Mouse (Mus musculus) midbrain, postnatal 0 days (tissue): Measurements from ENCODE around the gene Slc26a1. TPM values are rescaled to one million over a fixed set of nuclear protein-coding genes. Genes with fewer than 3 reads are reported as not detected.

Experiments
- ATAC-seq: fragments of 200-750 bp; cut with Nextera tagmentation; 2 replicates; pipeline ENCODE4 v1.8.0; 2017; ENCODE audit warnings: moderate number of reproducible peaks, mild to moderate bottlenecking, moderate TSS enrichment, moderate library complexity; ENCODE audit not compliant: low FRiP score
- DNase-seq: peaks from one replicate; pipeline ENCODE4 v3.0.0-alpha.2; 2015; ENCODE audit warnings: low spot score
- H3K27ac ChIP-seq: fragments of 300-500 bp; sonication (generic); 2 replicates; pipeline ENCODE4 v1.5.1; 2014; ENCODE audit warnings: low read depth, mild to moderate bottlenecking, low read length, mixed read lengths
- H3K27me3 ChIP-seq: fragments of 300-500 bp; sonication (generic); 2 replicates; pipeline ENCODE4 v1.6.1; 2014; ENCODE audit warnings: low read length, control low read depth, mixed read lengths; ENCODE audit not compliant: insufficient read depth
- H3K36me3 ChIP-seq: fragments of 300-500 bp; sonication (generic); 2 replicates; pipeline ENCODE4 v1.6.1; 2014; ENCODE audit warnings: low read length, control low read depth, mixed read lengths; ENCODE audit not compliant: insufficient read depth
- H3K4me1 ChIP-seq: fragments of 300-500 bp; sonication (generic); 2 replicates; pipeline ENCODE4 v1.6.1; 2014; ENCODE audit warnings: mild to moderate bottlenecking, control low read depth, antibody characterized with exemption, low read length, mixed read lengths; ENCODE audit not compliant: insufficient read depth
- H3K4me2 ChIP-seq: fragments of 300-500 bp; sonication (generic); 2 replicates; pipeline ENCODE4 v1.6.1; 2014; ENCODE audit warnings: low read depth, mild to moderate bottlenecking, low read length, mixed read lengths; ENCODE audit not compliant: poor library complexity, severe bottlenecking
- H3K4me3 ChIP-seq: fragments of 300-500 bp; sonication (generic); 2 replicates; pipeline ENCODE4 v1.5.1; 2014; ENCODE audit warnings: low read depth, mild to moderate bottlenecking, low read length, moderate library complexity
- H3K9ac ChIP-seq: fragments of 300-500 bp; sonication (generic); replicated peaks from 2 replicates; pipeline ENCODE4 v1.6.1; 2014; ENCODE audit warnings: mild to moderate bottlenecking, low read length, moderate library complexity, mixed read lengths; ENCODE audit not compliant: poor library complexity, severe bottlenecking
- H3K9me3 ChIP-seq: fragments of 300-500 bp; sonication (generic); 2 replicates; pipeline ENCODE4 v1.6.1; 2016; ENCODE audit warnings: low read length, control low read depth
- CTCF ChIP-seq: IDR thresholded peaks from 2 replicates; pipeline ENCODE4 v1.5.1; 2016; ENCODE audit warnings: antibody characterized with exemption, mild to moderate bottlenecking
- WGBS: fragments of 180-500 bp; shearing (Covaris S2); extraction: QIAGEN DNeasy Blood & Tissue Kit; methylation state at CpG from one replicate; pipeline ENCODE4 v1.1.7; 2014; 5-methylcytosine and 5-hydroxymethylcytosine counted together
- polyA plus RNA-seq: library from polyadenylated mRNA; unstranded; fragments of >200 nt; fragmentation: Nextera tagmentation; extraction: Ambion mirVana; gene quantifications from 2 replicates; pipeline ENCODE4 v1.2.1, GENCODE M21; 2015
- total RNA-seq: library from RNA; depleted of rRNA; stranded (reverse); fragments of >200 nt; gene quantifications from 2 replicates; pipeline ENCODE4 v1.2.3, GENCODE M21; 2014

The Slc26a1 gene
- total and polyA plus RNA-seq, 2 experiments from 2014 or later = 4.2 to 10.1 TPM

- Histone ChIP-seq H3K9me3 (no peaks in the 10 kb centered on the region), H3K9ac (no peak overlapping the region), H3K4me2 (no peak overlapping the region), H3K27ac (no peak overlapping the region), H3K36me3 (0 out of 2 replicates have a peak, but pooled peaks cover 4% of the 10 kb centered on the region), H3K27me3 (no peaks in the 10 kb centered on the region), H3K4me1 (peaks cover 15% of the 10 kb centered on the region), H3K4me3 (no peak overlapping the region)
- no peak for DNase-seq
- 47% methylated on average over 3 of the region's 3 CpGs for WGBS
- peak; percentile 49 for TF ChIP-seq CTCF
- ATAC-seq = no peak
Observed at GRCm38 (mm10) chr5:108679909-108680308, 4.5 kb upstream of the Slc26a1 start.

GRCm38 (mm10) chr5:108678296-108678854 is 3.0 kb upstream of the Slc26a1 start:
- WGBS = 93% methylated on average over 6 of the region's 6 CpGs
- no peak for TF ChIP-seq CTCF
- Histone ChIP-seq H3K4me2 (no peak overlapping the region), H3K36me3 (0 out of 2 replicates have a peak, but pooled peaks cover 4% of the 10 kb centered on the region), H3K9ac (no peak overlapping the region), H3K4me1 (peaks cover 15% of the 10 kb centered on the region), H3K9me3 (no peaks in the 10 kb centered on the region), H3K27me3 (no peaks in the 10 kb centered on the region), H3K4me3 (no peak overlapping the region), H3K27ac (peak overlapping the region; percentile 93)
- DNase-seq (no peak), ATAC-seq (no peak)

- H3K9me3 ChIP-seq = no peaks in the 10 kb centered on the region
- H3K9ac ChIP-seq = peak overlapping the region; percentile 72
- H3K27me3 ChIP-seq = no peaks in the 10 kb centered on the region
- H3K4me3 ChIP-seq = peak overlapping the region; percentile 32
- 3% methylated on average over 25 of the region's 25 CpGs for WGBS
- peak; percentile 39; the same call in 1 of the 2 replicates for TF ChIP-seq CTCF
- peak overlapping the region; percentile 57 for H3K4me2 ChIP-seq
- ATAC-seq (peak; percentile 89), DNase-seq (peak; percentile 89)
- peak overlapping the region; percentile 93 for H3K27ac ChIP-seq
- H3K36me3 ChIP-seq = no peaks in the 10 kb centered on the region; the same call in 1 of the 2 replicates
- H3K4me1 ChIP-seq = peaks cover 15% of the 10 kb centered on the region
Observed at GRCm38 (mm10) chr5:108677605-108678295, 2.4 kb upstream of the Slc26a1 start.

GRCm38 (mm10) chr5:108676772-108677498 is 1.6 kb upstream of the Slc26a1 start:
- 8% methylated on average over 5 of the region's 5 CpGs for WGBS

GRCm38 (mm10) chr5:108674624-108675023 is 745 bp downstream of the Slc26a1 start:
- H3K36me3 ChIP-seq = peaks cover 7% of the 10 kb centered on the region
- no peaks in the 10 kb centered on the region for H3K27me3 ChIP-seq
- H3K9ac ChIP-seq = no peak overlapping the region
- no peaks in the 10 kb centered on the region for H3K9me3 ChIP-seq
- H3K27ac ChIP-seq = no peak overlapping the region
- no peak for ATAC-seq
- DNase-seq = no peak
- peaks cover 17% of the 10 kb centered on the region for H3K4me1 ChIP-seq
- H3K4me2 ChIP-seq = no peak overlapping the region
- no peak overlapping the region for H3K4me3 ChIP-seq
- WGBS = 79% methylated on average over 2 of the region's 2 CpGs
- no peak for TF ChIP-seq CTCF

More at GRCm38 (mm10) chr5:108676772-108677498, 1.6 kb upstream of the Slc26a1 start:
- peak overlapping the region; percentile 32 for H3K4me3 ChIP-seq
- peak; percentile 62 for ATAC-seq
- peak; percentile 52 for TF ChIP-seq CTCF
- H3K9ac ChIP-seq = peak overlapping the region; percentile 72; the same call in 1 of the 2 replicates
- no peaks in the 10 kb centered on the region for H3K27me3 ChIP-seq
- peaks cover 7% of the 10 kb centered on the region for H3K36me3 ChIP-seq
- peak overlapping the region; percentile 57 for H3K4me2 ChIP-seq
- H3K4me1 ChIP-seq = peaks cover 15% of the 10 kb centered on the region
- DNase-seq = peak; percentile 42
- no peaks in the 10 kb centered on the region for H3K9me3 ChIP-seq
- peak overlapping the region; percentile 93 for H3K27ac ChIP-seq
